Mouse (Mus musculus): ENCODE results near the gene Znfx1. TPM values are rescaled to one million over a fixed set of nuclear protein-coding genes. Genes with fewer than 3 reads are reported as not detected.
A peak's percentile ranks its signal among the peaks of the same experiment; 100 is the strongest.

Gene Znfx1
- polyA plus RNA-seq, 1 experiment from 2014 or later: 10.1 TPM

DNA sequence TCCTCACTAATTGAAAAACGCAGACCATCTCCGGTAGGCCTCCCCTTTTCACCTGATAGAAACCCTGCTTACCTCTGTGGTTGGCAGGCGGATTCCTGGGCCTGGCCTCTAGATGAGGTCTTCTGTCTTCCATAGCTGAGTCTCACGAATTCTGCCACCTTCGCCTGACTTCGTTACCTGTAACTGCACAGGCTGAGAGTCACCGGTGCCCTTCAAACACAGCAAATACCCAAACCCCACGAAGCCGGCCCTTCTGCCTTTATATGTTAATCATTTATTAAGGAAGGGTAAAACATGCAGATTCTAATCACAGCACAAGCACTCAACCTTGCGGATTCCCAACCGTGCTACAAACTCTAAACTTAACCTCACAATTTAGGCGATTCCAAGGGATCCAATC, 2.9 kb downstream of the Znfx1 start:
- Histone ChIP-seq H3K27me3 (replicated peaks; ENCODE audit: control insufficient read depth, insufficient read depth, low read length) (no peaks in the 10 kb centered on the region), H3K27ac (ENCODE audit: low read depth, low read length) (peak overlapping the region; percentile 25; the same call in 1 of the 2 replicates), H3K9ac (ENCODE audit: low read depth, low read length) (peak overlapping the region; percentile 47), H3K4me2 (peak overlapping the region; percentile 85), H3K4me1 (replicated peaks; ENCODE audit: control insufficient read depth, insufficient read depth, low read length) (peaks cover 26% of the 10 kb centered on the region), H3K9me3 (ENCODE audit: control insufficient read depth, low read length) (no peaks in the 10 kb centered on the region), H3K4me3 (ENCODE audit: low read depth, low read length) (peak overlapping the region; percentile 17; the same call in 1 of the 2 replicates), H3K36me3 (ENCODE audit: control insufficient read depth, insufficient read depth, low read length) (peaks cover 31% of the 10 kb centered on the region)
- DNase-seq (ENCODE audit: low spot score) (no peak), ATAC-seq (replicated peaks; ENCODE audit: low FRiP score) (no peak)
- WGBS: 69% methylated on average over 12 of the region's 12 CpGs

DNA sequence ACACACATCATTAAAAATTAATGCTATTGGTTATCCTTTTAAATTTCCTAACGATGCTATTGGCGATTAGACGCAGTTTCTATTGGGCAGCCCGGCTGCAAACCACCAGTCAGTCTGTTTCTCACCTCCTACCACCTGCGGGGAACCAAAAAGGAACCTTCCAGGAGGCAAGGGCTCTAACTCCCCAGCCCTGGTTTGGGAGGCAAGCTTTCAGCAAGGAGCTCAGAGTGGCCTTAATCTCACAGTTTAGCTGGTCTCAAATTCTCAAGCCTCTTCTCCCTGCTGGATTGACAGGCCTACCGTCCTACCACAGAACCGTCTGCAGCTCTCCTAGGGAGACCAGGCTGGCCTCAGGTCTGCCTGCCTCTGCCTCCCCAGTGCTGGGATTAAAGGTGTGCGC, 3.3 kb downstream of the Znfx1 start:
- Histone ChIP-seq H3K9ac (ENCODE audit: low read depth, low read length) (peak overlapping the region; percentile 47), H3K4me2 (peak overlapping the region; percentile 85), H3K27me3 (replicated peaks; ENCODE audit: control insufficient read depth, insufficient read depth, low read length) (no peaks in the 10 kb centered on the region), H3K27ac (ENCODE audit: low read depth, low read length) (no peak overlapping the region; the same call in 1 of the 2 replicates), H3K4me1 (replicated peaks; ENCODE audit: control insufficient read depth, insufficient read depth, low read length) (peaks cover 23% of the 10 kb centered on the region), H3K9me3 (ENCODE audit: control insufficient read depth, low read length) (no peaks in the 10 kb centered on the region), H3K4me3 (ENCODE audit: low read depth, low read length) (peak overlapping the region; percentile 17; the same call in 1 of the 2 replicates), H3K36me3 (ENCODE audit: control insufficient read depth, insufficient read depth, low read length) (peaks cover 32% of the 10 kb centered on the region)
- ATAC-seq (replicated peaks; ENCODE audit: low FRiP score): no peak
- WGBS: 66% methylated on average over 8 of the region's 8 CpGs
- no peak for DNase-seq (ENCODE audit: low spot score)

DNA sequence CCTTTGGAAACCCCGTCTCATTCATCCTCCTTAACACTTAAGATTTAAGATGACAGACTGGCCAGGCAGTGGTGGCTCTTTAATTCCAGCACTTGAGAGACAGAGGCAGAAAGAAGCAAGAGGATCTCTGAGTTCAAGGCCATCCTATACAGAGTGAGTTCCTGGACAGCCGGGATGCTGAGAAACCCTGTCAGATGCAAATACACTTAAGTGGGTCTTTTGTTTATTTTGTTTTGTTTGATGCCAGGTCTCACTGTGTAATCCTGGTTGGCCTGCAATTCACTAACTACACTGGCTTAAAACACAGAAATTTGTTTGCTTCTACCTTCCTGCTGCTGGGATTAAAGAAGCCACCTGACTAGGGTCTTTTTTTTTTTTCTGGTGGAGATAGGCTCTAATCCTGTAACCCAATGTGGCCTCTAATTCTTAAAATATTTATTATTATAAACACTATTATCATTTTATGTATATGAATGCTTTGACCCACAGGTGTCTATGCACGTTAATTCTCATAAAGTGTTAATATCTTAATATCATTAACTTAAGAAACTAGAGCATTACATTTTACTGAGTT, 3.9 kb downstream of the Znfx1 start:
- H3K9me3 ChIP-seq (ENCODE audit: control insufficient read depth, low read length): no peaks in the 10 kb centered on the region
- WGBS: 75% methylated on average over 3 of the region's 3 CpGs
- H3K4me2 ChIP-seq: no peak overlapping the region
- H3K36me3 ChIP-seq (ENCODE audit: control insufficient read depth, insufficient read depth, low read length): peaks cover 32% of the 10 kb centered on the region
- DNase-seq (ENCODE audit: low spot score): no peak
- no peak overlapping the region for H3K9ac ChIP-seq (ENCODE audit: low read depth, low read length)
- H3K4me1 ChIP-seq (replicated peaks; ENCODE audit: control insufficient read depth, insufficient read depth, low read length): peaks cover 23% of the 10 kb centered on the region
- H3K27me3 ChIP-seq (replicated peaks; ENCODE audit: control insufficient read depth, insufficient read depth, low read length): no peaks in the 10 kb centered on the region
- no peak overlapping the region for H3K27ac ChIP-seq (ENCODE audit: low read depth, low read length)
- no peak overlapping the region for H3K4me3 ChIP-seq (ENCODE audit: low read depth, low read length)
- ATAC-seq (replicated peaks; ENCODE audit: low FRiP score): no peak

DNA sequence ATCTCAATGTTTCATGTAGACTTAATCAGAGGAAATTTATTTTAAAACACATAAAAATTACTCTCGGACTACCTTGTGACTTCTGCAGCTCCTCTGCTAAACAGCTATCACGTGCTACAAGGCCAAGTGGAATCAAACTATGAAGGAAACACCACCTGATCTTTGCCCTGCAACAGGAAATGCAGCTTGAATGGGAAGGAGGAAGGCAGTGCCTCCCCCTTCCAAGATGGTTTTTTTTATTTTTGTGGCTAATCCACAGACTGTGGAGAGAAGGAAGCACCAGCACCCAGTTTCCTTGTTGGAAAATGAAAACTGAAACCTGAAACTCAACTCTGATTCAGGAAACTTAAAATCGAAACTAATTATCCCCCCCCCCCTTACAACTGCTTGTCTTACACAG, 4.6 kb downstream of the Znfx1 start:
- no peaks in the 10 kb centered on the region for H3K27me3 ChIP-seq (replicated peaks; ENCODE audit: control insufficient read depth, insufficient read depth, low read length)
- peaks cover 28% of the 10 kb centered on the region for H3K4me1 ChIP-seq (replicated peaks; ENCODE audit: control insufficient read depth, insufficient read depth, low read length)
- H3K36me3 ChIP-seq (ENCODE audit: control insufficient read depth, insufficient read depth, low read length): peaks cover 30% of the 10 kb centered on the region
- no peak overlapping the region for H3K4me3 ChIP-seq (ENCODE audit: low read depth, low read length)
- 0 out of 2 replicates have a peak overlapping the region, but pooled peaks have one; percentile 13 for H3K27ac ChIP-seq (ENCODE audit: low read depth, low read length)
- ATAC-seq (replicated peaks; ENCODE audit: low FRiP score): no peak
- H3K9ac ChIP-seq (ENCODE audit: low read depth, low read length): no peak overlapping the region
- no peak overlapping the region for H3K4me2 ChIP-seq
- DNase-seq (ENCODE audit: low spot score): no peak
- 66% methylated on average over 3 of the region's 3 CpGs for WGBS
- H3K9me3 ChIP-seq (ENCODE audit: control insufficient read depth, low read length): no peaks in the 10 kb centered on the region

DNA sequence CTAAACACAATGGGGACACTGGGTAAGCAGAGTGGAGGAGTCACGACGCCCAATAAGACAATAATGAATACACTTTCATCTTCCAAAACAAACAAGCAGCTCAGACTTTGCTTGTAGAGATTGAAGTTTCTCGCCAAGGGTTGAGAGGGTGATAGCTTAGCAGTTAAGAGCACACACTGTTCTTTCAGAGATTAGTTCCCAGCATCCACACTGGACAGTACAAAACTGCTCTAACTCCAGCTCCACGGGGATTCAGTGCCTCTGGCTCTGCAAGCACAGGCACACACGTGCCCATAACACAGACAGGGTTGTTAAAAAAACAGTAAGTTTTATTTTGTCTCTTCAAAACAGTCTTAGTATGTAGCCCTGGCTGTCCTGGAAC, 5.9 kb downstream of the Znfx1 start:
- Histone ChIP-seq H3K4me1 (replicated peaks; ENCODE audit: control insufficient read depth, insufficient read depth, low read length) (peaks cover 31% of the 10 kb centered on the region), H3K9ac (ENCODE audit: low read depth, low read length) (no peak overlapping the region), H3K9me3 (ENCODE audit: control insufficient read depth, low read length) (no peaks in the 10 kb centered on the region), H3K4me2 (no peak overlapping the region), H3K27ac (ENCODE audit: low read depth, low read length) (no peak overlapping the region), H3K4me3 (ENCODE audit: low read depth, low read length) (no peak overlapping the region), H3K36me3 (ENCODE audit: control insufficient read depth, insufficient read depth, low read length) (peaks cover 36% of the 10 kb centered on the region), H3K27me3 (replicated peaks; ENCODE audit: control insufficient read depth, insufficient read depth, low read length) (no peaks in the 10 kb centered on the region)
- 87% methylated on average over 5 of the region's 5 CpGs for WGBS
- ATAC-seq (replicated peaks; ENCODE audit: low FRiP score) (no peak), DNase-seq (ENCODE audit: low spot score) (no peak)

DNA sequence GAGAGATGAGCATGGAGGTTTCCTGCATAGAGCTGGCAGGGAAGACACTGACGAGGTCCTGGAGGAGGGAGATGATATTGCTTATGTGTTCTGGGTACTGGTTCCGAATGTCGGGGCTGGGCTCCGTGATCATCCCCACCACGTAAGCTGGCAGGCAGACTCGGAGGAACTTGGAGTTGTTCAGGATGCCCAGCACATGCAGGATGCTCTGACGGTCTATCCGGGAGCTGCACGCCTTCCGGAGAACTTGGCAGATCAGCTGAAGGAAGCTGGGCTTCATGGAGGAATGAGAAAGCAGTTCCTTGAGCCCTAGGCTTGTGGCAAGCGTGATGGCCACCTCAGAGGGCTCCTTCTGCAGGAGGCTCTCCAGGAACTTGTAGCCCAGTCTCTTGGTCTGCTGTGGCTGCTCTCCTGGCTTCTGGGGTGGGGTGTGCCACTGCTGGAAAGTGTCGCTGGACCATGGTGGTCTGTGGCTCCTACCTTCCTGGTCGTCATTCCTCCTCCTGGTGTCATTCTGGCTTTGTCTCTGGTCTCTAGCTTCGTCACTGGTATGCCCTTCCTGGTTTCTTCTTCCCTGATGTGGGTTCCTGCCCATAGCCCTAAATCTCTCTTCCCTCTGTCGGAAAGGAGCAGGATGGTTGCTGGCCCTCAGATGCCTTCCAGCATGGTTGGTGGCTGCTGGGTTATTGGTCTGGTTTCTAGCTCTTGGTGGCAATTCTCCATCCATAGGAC, 6.4 kb downstream of the Znfx1 start:
- no peak for DNase-seq (ENCODE audit: low spot score)
- ATAC-seq (replicated peaks; ENCODE audit: low FRiP score): no peak
- Histone ChIP-seq H3K27me3 (replicated peaks; ENCODE audit: control insufficient read depth, insufficient read depth, low read length) (no peaks in the 10 kb centered on the region), H3K4me3 (ENCODE audit: low read depth, low read length) (no peak overlapping the region), H3K36me3 (ENCODE audit: control insufficient read depth, insufficient read depth, low read length) (peaks cover 38% of the 10 kb centered on the region), H3K9me3 (ENCODE audit: control insufficient read depth, low read length) (no peaks in the 10 kb centered on the region), H3K27ac (ENCODE audit: low read depth, low read length) (no peak overlapping the region), H3K9ac (ENCODE audit: low read depth, low read length) (no peak overlapping the region), H3K4me2 (no peak overlapping the region), H3K4me1 (replicated peaks; ENCODE audit: control insufficient read depth, insufficient read depth, low read length) (peaks cover 26% of the 10 kb centered on the region)
- WGBS: 95% methylated on average over 15 of the region's 15 CpGs

DNA sequence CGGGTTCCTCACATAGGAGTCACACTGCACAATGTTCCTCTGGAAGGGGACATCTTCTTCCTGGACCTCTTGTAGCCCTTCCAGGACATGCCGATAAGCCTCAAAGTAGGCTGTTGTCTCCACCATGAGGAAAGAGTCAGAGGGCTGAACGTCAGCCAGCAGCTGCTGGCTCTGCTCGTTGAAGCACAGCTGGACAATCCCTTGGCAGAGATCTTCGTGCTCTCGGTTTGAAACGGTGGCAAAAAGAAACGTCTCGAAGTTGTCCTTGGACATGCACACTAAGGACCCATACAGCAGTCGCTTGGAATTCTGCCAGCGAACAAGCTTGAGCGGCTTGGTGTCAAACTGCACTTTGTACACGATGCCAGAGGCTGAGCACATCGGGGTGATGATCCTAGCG, 7.4 kb downstream of the Znfx1 start:
- Histone ChIP-seq H3K27me3 (replicated peaks; ENCODE audit: control insufficient read depth, insufficient read depth, low read length) (no peaks in the 10 kb centered on the region), H3K4me1 (replicated peaks; ENCODE audit: control insufficient read depth, insufficient read depth, low read length) (peaks cover 20% of the 10 kb centered on the region), H3K4me3 (ENCODE audit: low read depth, low read length) (no peak overlapping the region), H3K4me2 (no peak overlapping the region), H3K9me3 (ENCODE audit: control insufficient read depth, low read length) (no peaks in the 10 kb centered on the region), H3K36me3 (ENCODE audit: control insufficient read depth, insufficient read depth, low read length) (peaks cover 38% of the 10 kb centered on the region), H3K9ac (ENCODE audit: low read depth, low read length) (0 out of 2 replicates have a peak overlapping the region, but pooled peaks have one; percentile 20), H3K27ac (ENCODE audit: low read depth, low read length) (no peak overlapping the region)
- 90% methylated on average over 15 of the region's 15 CpGs for WGBS
- DNase-seq (ENCODE audit: low spot score) (no peak), ATAC-seq (replicated peaks; ENCODE audit: low FRiP score) (no peak)

DNA sequence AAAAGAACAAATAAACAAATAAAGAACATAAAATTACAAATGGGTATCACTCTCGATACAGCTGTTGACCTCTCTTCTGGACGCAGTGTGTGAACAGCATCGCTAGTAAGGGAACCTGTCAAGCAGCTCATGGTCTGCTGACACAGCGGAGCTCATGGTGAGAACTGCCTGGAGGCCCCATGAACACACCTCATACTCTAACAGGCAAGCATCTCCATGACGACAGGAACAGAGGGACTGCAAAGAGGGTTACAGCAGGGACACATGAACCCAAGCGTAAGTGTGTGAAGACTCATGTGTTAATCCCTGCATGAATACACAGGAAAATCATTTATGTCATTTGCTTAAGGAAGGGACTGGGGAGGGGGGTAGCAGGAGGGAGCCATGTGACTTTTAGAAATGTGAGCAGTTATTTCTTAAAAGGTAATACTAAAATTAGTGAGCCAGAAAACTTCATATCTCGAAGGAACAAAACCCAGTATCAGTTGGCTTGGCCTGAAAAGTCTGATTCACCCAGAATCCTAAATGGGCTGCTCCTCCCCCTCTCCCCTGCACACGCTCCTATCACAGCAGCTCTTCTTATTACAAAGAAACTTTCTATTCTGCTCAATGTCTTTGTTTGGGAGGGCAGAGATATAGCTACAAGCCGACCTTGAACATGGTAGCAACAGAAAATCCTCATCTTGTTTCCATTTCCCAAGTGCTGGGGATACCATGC, 9.5 kb downstream of the Znfx1 start:
- DNase-seq (ENCODE audit: low spot score): no peak
- 80% methylated on average over 9 of the region's 9 CpGs for WGBS
- no peaks in the 10 kb centered on the region for H3K27me3 ChIP-seq (replicated peaks; ENCODE audit: control insufficient read depth, insufficient read depth, low read length)
- ATAC-seq (replicated peaks; ENCODE audit: low FRiP score): 0 out of 2 replicates have a peak, but pooled peaks have one; percentile 38
- peaks cover 38% of the 10 kb centered on the region for H3K36me3 ChIP-seq (ENCODE audit: control insufficient read depth, insufficient read depth, low read length)
- H3K4me2 ChIP-seq: no peak overlapping the region
- no peak overlapping the region for H3K9ac ChIP-seq (ENCODE audit: low read depth, low read length)
- no peak overlapping the region for H3K4me3 ChIP-seq (ENCODE audit: low read depth, low read length)
- H3K27ac ChIP-seq (ENCODE audit: low read depth, low read length): peak overlapping the region; percentile 11; the same call in 1 of the 2 replicates
- H3K4me1 ChIP-seq (replicated peaks; ENCODE audit: control insufficient read depth, insufficient read depth, low read length): peaks cover 10% of the 10 kb centered on the region
- H3K9me3 ChIP-seq (ENCODE audit: control insufficient read depth, low read length): no peaks in the 10 kb centered on the region

All from liver, embryonic 11.5 days (tissue).